Mouse (Mus musculus) NIH3T3 (cell line): Measurements from ENCODE around the gene Astl.
"Not testable (repeated sequence)": the region's sequence is repeated elsewhere in the genome, so short reads cannot be mapped to it uniquely, and the experiment has no call there.

ENCODE experiments used
- DNase-seq: peaks from one replicate; pipeline ENCODE4 v3.0.0-alpha.2; 2012; ENCODE audit warnings: low read depth

Astl gene

DNA sequence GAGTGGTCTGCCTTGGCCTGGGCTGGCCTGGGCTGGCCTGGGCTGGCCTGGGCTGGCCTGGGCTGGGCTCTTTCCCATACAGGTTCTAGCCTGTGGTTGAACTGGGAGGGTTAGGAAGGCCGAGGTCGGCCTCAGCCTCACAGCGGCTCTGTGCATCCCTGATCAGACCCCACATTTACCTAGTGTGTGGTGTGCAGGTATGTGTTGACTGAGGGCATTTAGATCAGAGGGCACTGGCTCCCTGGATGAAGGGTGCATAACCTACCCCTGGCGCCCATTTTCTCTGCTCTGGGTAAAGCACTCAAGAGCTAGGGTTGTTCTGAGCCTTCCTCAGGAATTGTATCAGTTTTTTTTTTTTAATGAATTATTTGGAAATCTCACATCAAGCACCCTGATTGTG is at the start of gene Astl:
Gene Astl, plus strand, starts transcription at position 224 of the 400 bp plus-strand sequence.
- no peak for DNase-seq

DNA sequence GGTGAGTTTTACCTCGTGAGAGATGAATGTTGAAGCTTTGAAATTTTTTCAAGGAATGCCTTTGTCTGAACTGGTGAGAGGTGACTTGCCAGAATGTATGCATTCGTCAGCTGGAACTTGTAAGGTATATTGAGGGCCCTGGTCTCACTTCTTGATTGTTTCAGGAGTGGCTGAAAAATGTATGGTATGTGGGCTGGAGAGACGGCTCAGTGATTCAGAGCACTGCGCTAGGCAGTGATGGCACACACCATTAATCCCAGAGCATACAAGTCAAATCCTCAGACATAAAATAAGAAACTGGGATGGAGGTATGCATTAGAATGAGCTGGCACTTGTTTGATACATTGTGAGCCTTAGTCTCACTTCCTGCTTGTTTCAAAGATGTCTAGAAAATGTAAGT is 46.2 kb upstream of the Astl start:
- DNase-seq, result no peak

DNA sequence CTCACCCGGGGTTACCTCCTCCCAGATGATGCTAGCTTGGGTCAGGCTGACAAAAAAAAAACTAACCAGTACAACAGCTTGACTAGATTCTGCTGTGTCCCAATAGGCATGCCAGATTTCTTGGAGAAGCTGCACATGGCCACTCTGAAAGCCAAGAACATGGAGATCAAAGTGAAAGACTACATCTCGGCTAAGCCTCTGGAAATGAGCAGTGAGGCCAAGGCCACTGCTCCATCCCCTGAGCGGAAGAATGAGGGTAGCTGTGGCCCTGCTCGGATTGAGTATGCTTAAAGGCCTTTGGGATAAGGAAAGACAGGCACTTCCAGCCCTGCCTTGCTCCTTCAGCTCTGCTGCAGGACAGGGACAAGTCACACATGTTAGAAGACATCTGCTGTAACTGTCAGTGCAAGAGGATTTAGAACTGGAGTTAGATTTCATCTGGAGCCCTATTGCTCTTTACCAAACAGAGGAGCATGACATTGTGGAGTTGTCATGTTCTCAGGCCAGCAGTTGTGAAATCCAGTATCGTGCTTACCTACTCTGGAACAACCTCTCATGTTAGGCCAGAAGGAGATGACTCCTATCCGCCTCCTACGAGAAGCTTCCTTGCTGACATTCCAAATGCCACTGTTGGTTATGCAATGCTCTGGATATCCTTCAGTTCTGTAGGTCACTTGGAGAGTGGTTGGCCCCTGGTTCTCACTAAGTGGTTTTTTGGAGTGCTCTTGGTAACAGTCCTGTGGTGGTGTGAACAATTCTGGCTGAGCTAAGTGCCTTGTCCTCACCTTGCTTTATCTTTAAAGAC is 41.2 kb upstream of the Astl start:
- no peak for DNase-seq

DNA sequence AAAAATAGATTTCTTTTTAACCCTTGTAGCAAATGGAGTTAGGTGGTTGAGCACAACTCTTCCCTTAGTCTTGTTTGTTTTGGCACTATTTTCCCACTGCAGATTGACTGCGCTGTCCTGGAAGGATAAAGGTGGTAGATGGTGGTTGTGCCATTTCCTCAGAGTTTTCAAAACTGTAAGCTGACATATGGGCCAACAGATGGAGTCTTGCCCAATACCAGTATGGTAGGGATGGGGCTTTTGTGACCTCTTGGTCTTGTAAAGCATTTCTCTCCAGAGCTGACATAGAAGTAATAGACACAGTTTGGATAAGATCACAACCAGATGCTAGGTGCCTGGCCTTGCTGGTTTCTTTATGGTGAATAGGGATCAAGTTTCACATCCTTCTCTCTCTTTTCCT is 40.4 kb upstream of the Astl start:
- DNase-seq, result peak; percentile 56

DNA sequence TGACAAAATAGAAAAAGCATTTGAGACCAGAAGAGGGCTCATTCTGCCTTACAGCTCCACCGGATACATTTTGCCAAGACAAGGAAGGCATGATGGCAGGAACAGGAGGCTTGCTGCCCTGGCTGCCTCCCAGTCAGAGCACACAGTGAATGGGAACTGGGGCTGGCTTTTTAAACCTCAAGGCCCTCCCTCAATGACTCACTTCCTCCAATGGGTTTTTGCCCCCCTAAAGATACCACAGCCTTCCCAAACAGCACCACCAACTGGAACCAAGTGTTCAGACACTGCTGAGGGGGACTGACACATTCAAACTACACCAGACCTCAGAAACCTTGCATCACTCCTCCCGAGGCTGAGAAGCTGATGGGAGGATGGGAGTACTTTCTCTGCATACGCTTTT is 37.7 kb upstream of the Astl start:
- DNase-seq, result no peak

DNA sequence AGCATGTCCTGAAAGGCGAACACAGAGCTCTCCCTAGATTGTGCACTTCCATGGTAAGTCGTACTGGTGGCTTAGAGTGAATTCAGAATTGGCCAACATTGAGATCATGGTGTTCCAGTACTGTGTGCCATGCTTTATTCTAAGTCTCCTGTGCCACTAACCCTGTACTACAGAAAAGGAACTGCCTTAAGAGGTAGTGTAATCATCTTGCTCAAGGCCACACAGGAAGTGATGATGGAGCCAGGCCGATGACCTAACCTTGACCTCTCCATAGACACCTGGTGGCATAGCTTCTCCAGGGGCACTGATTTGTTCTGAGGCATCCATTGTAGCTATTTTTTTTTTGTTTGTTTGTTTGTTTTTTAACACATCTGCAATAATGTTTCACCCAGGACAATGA is 36.6 kb upstream of the Astl start:
- DNase-seq, result no peak

DNA sequence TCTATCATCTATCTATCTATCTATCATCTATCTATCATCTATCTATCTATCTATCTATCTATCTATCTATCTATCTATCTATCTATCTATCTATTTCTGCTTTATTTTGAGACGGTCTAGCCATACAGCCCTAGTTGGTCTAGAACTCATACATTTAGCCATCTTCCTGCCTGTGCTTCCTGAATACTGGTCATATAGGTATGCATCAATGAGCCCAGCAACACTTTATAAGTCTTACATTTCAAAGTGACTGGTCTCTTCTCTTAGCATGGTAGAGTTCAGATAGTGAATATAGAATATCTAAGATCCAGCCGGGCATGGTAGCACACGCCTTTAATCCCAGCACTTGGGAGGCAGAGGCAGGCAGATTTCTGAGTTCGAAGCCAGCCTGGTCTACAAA is 34.2 kb upstream of the Astl start:
- not testable (repeated sequence) for DNase-seq

DNA sequence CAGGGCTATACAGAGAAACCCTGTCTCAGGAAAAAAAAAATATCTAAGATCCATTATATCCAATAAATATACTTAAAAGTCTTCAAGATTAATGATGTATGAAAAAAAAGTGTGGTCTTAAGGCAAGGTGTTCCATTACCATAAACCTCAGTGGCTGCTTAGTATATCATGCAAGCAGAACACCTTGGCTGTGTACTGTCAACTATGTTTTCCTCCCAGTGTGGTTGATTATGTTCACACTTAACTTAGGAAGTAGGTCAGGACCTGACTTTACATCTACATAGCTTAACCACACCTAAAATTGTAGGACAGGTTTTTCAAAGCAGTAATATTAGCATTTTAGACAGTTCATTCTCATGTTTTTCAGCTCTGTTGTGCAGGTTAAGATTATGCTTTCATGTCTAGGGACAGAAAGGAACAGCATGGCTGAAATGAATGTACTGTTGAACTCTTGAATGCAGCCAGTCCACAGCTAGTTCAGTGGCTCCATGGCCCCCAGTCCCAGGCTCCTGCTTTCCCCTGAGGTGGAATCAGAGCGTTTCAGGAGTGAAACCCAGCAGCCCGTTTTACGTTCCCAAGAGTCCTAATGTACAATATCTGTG is 33.7 kb upstream of the Astl start:
- no peak for DNase-seq

DNA sequence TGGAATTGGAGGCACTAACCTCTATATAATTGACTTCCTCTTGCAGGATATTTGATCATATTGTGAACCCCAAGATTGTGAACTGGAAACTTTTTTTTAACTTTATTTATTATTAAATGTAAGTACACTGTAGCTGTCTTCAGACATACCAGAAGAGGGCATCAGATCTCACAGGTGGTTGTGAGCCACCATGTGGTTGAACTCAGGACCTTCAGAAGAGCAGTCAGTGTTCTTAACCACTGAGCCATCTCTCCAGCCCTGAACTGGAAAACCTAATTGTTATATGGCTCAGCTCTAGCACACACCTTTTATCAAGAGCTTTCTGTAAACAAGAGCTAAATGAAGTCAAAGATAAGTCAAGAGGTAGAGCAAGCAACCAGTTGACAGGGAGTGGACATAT is 32.3 kb upstream of the Astl start:
- no peak for DNase-seq

DNA sequence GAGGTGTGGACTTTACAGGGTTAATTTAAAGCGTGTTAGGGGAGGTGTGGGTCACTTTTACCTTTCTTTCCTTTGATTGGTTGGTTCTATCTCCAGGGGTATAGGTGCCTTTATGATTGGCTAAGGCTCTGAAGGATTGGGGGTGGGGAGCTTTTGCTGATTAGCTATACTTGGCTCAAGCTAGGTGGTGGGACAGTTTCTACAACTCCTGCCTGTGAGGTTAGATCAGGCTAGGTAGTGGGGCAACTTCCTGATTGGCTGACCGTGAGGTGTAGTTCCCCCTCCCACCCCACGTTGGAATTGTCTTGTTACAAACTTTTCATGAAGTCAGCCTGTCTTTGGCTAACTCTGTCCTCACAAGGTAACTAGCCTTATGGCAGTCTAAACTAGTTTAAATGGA is 31.3 kb upstream of the Astl start:
- DNase-seq, result no peak

DNA sequence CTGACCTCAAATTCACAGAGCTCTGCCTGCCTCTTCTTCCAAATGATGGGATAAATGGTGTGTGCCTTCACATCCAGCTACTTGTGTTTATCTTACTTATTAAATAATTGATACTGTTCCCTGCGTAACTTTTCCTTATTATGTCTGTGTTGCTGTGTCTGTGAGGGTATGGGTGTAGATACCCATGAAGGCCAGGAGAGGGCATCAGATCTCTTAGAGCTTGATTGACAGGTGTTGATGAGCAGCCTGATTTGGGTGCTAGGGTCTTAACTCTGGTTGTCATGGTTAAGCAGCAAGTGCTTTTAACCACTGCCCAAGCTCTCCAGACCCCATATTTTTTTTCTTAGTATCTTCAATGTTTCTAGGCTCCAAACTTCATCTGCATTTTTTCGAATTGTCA is 29.8 kb upstream of the Astl start:
- peak; percentile 35 for DNase-seq

DNA sequence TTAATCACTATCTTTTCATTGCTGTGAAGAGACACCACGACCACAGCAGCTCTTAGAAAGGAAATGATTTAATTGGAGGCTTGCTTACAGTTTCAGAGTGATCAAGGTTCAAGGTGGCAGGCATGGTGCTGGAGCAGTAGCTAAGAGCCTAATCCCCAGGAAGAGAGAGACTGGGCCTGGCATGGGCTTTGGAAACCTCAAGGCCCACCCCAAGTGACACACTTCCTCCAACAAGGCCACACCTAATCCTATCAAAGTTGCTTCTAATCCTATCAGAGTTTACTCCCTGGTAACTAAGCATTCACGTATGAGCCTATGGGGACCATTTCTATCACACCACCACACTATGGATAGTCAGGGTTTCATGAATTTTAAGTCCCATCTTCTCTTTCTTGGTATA is 28.2 kb upstream of the Astl start:
- DNase-seq, result no peak

DNA sequence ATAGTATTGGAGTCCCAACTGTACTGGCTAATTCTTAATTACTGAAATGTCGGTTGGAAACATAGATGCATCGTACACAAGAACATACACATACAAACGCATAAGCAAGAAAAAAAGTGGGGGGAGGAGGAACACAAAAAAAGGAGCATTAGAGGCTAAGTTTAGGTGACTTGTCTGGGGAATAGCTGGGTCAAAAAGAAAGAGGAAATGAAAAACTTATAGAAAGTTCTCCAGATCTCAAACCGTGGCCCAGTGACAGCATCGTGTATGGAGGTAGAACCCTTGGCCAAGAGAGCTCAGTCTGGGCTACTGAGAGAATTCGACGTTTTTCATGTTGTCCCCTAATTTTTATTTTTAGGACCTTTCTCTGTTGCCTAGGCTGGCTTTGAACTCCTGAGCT is 27.8 kb upstream of the Astl start:
- DNase-seq, result no peak

DNA sequence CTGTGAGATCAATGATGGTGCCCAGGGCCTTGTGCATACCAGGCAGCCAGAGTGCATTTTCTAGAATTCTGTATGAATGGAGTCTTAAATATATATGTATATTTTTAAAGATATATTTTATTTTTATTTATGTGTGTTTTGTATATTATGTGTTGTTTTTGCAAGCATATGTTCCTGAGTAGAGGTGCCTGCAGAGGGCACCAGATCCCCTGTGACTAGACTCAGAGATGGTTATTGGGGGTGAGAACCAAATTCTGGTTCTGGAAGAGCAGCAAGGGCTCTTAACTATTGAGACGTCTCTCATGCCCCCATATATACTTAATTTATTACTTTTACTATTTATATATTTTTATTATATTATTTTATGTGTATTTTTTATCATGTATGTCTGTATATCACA is 27.2 kb upstream of the Astl start:
- DNase-seq, result no peak

DNA sequence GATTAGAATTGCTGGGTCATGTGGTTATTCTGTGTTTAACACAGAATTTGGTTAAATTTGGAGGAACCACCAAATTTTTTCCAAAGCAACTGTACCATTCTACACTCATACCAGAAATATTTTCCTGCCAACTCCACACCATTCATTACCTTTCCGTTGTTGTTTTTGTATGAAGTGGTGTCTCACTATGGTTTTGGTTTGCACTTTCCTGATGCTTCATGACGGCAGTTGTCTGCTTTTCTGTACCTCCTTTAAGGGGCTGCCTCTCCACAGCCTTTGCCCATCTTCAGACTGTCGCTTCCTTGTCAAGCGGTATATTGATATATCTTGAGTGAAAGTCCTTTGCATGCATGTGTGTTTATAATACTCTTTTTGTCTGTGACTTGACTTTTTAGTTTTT is 25.6 kb upstream of the Astl start:
- no peak for DNase-seq

DNA sequence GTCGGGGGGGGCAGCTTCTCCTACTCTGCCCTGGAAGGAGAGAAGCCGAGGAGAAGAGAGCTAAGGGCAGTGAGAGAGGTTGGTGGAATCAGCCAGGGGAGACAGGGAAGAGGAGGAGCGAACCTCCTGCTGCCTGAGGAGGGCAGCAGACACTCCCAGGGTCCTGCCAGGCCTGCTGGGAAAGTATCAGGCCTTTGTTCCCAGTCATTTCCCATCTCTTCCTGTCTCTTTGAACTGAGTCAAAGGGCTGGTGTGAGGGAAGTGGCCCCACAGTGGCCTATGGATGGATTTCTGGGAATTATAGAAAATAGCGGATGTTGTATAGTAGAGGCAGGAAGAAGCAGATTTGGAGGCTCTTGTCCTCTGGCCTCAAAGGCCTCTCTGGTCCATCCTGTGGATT is 24.6 kb upstream of the Astl start:
- peak; percentile 20 for DNase-seq

DNA sequence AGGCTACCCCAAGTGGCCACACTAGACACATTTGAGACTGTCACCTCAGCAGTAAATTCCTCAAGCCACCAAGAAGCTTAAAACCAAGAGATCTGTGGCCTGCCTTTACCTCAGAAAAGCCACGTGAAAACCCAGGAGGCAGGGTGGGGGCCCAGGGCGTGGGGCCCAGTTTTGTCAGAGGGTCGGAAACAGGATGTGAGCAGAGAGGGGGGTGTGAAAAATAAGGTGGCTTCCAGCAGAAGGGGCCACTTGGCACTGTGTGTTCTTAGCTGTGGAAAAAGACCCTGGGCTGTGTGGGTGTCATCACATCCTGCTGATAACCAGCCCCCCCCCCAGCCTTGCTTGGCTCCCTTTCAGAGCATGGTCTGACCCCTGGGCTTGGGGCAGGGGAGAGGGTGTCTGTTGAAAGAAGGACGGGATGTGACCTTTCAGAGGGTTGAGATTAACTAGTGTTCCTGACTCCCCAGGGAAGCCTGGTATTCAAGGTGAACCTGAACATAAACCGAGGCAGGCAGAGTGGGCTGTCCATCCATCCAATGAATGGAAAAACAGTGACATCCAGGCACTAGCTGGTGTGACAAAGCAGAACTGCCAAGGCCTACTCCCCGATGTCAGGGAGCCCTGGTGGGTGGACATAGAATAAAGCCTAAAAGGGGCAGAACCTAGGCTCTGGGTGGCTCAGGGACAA is 23.8 kb upstream of the Astl start:
- no peak for DNase-seq

DNA sequence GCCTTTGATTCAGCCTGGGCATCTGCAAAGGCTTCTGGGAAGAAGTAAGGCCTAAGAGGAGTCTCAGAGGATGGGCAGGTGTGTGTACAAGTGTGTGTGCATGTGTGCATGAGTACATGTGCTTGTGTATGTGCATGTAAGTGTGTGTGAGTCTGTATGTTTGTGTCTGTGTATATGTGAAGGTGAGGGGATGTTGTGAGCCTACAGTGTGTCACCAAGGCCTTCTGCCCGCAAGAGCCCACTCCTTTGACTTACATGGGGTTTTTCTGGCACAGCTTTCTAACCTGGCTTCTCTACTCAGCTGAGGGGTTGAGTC is 23.3 kb upstream of the Astl start:
- no peak for DNase-seq

DNA sequence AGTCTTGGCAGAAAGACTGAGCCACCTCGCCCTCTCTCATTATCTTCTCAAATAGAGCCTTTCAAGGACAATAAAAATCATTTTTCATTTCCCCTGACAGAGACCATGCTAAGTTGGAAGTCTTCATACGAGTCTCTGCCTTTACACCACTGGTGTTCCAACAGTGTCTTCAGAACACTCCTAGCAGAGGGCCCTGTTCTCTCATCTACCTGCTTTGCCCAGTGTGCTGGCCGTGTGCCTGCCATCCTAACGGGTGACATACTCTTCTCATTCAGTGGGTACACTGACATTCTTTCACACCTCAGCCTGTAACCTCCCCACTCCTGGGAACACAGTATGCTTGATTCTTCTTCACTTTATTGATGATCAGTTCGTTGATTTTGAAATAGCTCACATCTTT is 22.0 kb upstream of the Astl start:
- no peak for DNase-seq

DNA sequence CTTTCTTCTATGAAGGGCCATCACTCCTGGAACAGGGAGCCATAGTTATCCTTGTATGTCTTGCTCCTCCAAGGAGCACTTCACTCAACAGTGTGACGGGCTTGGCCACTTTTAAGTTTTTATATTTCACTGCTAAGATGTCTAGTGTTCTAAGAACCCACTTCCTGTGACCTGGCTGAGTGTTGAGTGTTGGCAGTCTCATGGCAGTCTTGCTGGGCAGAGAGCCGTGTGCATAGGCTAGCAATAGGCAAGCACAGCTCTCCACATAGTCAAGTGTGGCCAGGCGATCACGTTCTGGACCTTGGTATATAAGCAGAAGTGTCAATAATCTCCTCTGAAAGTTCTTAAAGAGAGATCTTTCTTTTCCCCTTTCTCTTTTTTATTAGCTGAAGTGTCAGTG is 20.3 kb upstream of the Astl start:
- DNase-seq, result no peak

DNA sequence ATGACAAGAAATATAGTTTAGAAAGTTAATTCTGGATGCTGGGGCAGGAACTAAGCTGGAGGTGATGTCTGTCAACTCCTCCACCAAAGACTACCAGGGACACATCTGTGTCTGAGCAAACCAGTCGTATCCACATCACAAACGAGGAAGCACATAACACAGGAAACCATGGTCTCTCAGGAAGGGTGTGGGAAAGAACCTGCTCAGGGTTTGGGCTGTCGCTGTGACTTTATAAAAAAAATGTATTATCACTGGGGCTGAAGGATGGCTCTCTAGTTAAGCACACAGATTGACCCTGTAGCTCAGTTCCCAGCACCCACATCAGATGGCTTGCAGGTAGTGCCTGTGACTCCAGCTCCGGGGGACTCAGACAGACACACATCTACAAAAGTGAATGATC is 19.4 kb upstream of the Astl start:
- DNase-seq, result no peak

DNA sequence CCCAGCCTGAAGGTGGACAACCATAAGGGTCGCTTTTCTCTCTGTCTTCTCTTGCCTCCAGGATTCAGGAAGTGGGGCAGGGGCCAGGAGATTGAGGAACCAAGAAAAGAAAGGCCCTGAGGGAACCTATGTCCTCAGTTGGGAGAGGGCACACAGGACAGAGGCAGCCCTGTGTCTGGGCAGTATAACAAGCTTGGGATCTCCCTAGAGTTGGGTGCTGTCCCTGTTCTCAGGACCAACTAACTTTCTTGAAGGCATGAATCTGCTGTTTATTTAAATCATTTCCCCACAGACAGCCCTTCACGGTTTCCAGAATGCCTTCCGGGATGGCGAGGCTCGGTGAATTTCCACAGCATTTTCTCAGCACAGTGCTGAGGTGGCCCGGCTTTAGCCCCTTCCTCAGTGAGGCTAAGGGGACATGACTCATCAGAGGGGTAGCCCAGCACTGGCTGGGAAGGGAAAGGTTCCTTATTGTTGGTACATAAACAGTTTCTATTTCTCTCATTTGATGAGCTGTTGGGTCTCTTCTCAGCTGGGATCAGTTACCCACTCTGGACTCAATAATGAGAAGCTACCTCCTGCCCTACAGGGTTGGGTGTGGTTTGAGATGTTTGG is 15.7 kb upstream of the Astl start:
- DNase-seq, result no peak

DNA sequence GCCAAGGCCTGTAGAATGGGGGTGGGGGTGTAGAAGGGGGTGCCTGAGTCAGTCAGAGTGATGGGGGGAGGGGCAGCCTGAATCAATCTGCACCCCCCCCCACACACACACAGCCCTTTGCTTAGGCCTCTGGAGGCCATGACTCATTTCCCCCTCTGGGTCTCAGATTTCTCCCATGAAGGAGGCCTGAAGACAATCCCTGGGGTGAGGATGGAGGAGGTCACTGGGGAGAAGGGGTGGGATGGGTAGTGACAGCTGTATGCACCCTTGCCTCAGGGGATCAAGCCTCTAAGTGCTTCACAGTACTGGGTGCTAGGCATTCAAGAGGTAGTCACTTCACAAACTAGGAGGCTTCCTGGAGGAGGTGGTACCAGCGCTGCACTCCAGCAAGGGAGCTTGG is 14.8 kb upstream of the Astl start:
- DNase-seq, result peak; percentile 78
